Mouse (Mus musculus) hindbrain, embryonic 16.5 days (tissue): Measurements from ENCODE around the gene Pelp1. TPM values are rescaled to one million over a fixed set of nuclear protein-coding genes. Genes with fewer than 3 reads are reported as not detected.
"Not testable (repeated sequence)": the region's sequence is repeated elsewhere in the genome, so short reads cannot be mapped to it uniquely, and the experiment has no call there.

ENCODE experiments used
- ATAC-seq: fragments of 200-750 bp; cut with Nextera tagmentation; 2 replicates; pipeline ENCODE4 v1.8.0; 2017; ENCODE audit warnings: moderate TSS enrichment, moderate library complexity
- H3K27ac ChIP-seq: fragments of 300-500 bp; sonication (generic); 2 replicates; pipeline ENCODE4 v1.5.1; 2014; ENCODE audit warnings: low read depth, mild to moderate bottlenecking, control low read depth, low read length, moderate library complexity
- H3K27me3 ChIP-seq: fragments of 300-500 bp; sonication (generic); replicated peaks from 2 replicates; pipeline ENCODE4 v1.6.1; 2014; ENCODE audit warnings: low read length; ENCODE audit not compliant: control insufficient read depth, insufficient read depth
- H3K36me3 ChIP-seq: fragments of 300-500 bp; sonication (generic); 2 replicates; pipeline ENCODE4 v1.6.1; 2014; ENCODE audit warnings: mild to moderate bottlenecking, low read length, moderate library complexity, mixed read lengths; ENCODE audit not compliant: control insufficient read depth, insufficient read depth
- H3K4me1 ChIP-seq: fragments of 300-500 bp; sonication (generic); 2 replicates; pipeline ENCODE4 v1.6.1; 2014; ENCODE audit warnings: low read depth, low read length; ENCODE audit not compliant: control insufficient read depth, insufficient read depth
- H3K4me2 ChIP-seq: fragments of 300-500 bp; sonication (generic); 2 replicates; pipeline ENCODE4 v1.6.1; 2014; ENCODE audit warnings: mild to moderate bottlenecking, low read length, control low read depth, moderate library complexity
- H3K4me3 ChIP-seq: fragments of 300-500 bp; sonication (generic); 2 replicates; pipeline ENCODE4 v1.5.1; 2014; ENCODE audit warnings: mild to moderate bottlenecking, low read length, control low read depth, moderate library complexity
- H3K9ac ChIP-seq: fragments of 300-500 bp; sonication (generic); 2 replicates; pipeline ENCODE4 v1.6.1; 2014; ENCODE audit warnings: low read depth, mild to moderate bottlenecking, control low read depth, low read length, moderate library complexity
- H3K9me3 ChIP-seq: fragments of 300-500 bp; sonication (generic); 2 replicates; pipeline ENCODE4 v1.6.1; 2014; ENCODE audit warnings: mild to moderate bottlenecking, low read length, moderate library complexity; ENCODE audit not compliant: control insufficient read depth
- WGBS: fragments of 180-500 bp; shearing (Covaris S2); extraction: QIAGEN DNeasy Blood & Tissue Kit; methylation state at CpG from one replicate; pipeline ENCODE4 v1.1.7; 2014; 5-methylcytosine and 5-hydroxymethylcytosine counted together
- microRNA-seq: library from miRNA; unstranded; fragments of <30 nt; microRNA quantifications from one replicate; pipeline ENCODE4, GENCODE M21; 2017
- polyA plus RNA-seq: library from polyadenylated mRNA; unstranded; fragments of >200 nt; fragmentation: Nextera tagmentation; extraction: Ambion mirVana; gene quantifications from 2 replicates; pipeline ENCODE4 v1.2.1, GENCODE M21; 2015

Gene Pelp1
- polyA plus RNA-seq, 1 experiment from 2014 or later = 31.7 TPM

DNA sequence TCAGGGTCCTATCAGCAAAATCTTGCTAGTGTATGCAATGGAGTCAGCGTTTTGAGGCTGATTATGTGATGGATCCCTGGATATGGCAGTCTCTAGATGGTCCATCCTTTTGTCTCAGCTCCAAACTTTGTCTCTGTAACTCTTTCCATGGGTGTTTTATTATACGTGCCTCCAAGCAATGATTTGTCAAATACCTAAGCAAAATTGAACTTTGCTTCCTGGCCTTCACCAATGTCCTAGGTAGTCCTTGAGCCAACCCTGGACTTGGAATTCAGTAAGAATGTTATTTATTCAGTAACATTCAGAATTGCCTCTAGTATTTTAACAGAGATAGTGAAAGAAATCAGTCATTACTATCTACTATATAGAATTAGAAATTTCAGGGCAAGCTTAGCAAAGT lies 41.2 kb downstream of the Pelp1 start:
- not testable (repeated sequence) for H3K9me3 ChIP-seq, H3K4me1 ChIP-seq, H3K27ac ChIP-seq, H3K9ac ChIP-seq, H3K27me3 ChIP-seq, H3K4me2 ChIP-seq, ATAC-seq, H3K36me3 ChIP-seq, H3K4me3 ChIP-seq
- 80% methylated on average over 2 of the region's 2 CpGs for WGBS

GRCm38 (mm10) chr11:70367701-70368100 lies 42.1 kb downstream of the Pelp1 start:
- H3K9ac ChIP-seq, ATAC-seq, H3K27me3 ChIP-seq, H3K4me3 ChIP-seq, H3K9me3 ChIP-seq, H3K27ac ChIP-seq, H3K4me1 ChIP-seq, H3K4me2 ChIP-seq, H3K36me3 ChIP-seq: not testable (repeated sequence)
- 91% methylated on average over 5 of the region's 6 CpGs for WGBS

GRCm38 (mm10) chr11:70351868-70352267 lies 58.0 kb downstream of the Pelp1 start, which contains the start of gene Alox15:
Gene Alox15 (minus strand): TSS chr11:70352031.
- Histone ChIP-seq H3K27ac (no peak within 1 kb of the TSS), H3K9me3 (no peaks in the 10 kb centered on the region), H3K27me3 (peaks cover 33% of the 10 kb centered on the region), H3K4me1 (peaks cover 6% of the 10 kb centered on the region), H3K9ac (peak within 1 kb of the TSS; percentile 41), H3K4me3 (peak within 1 kb of the TSS; percentile 33), H3K36me3 (no peaks in the 10 kb centered on the region), H3K4me2 (peak within 1 kb of the TSS; percentile 63)
- no peak for ATAC-seq
- WGBS = 0% methylated on average over 19 of the region's 19 CpGs

GRCm38 (mm10) chr11:70348630-70349029 lies 61.2 kb downstream of the Pelp1 start:
- no peak for ATAC-seq
- no peak overlapping the region for H3K4me3 ChIP-seq
- peaks cover 33% of the 10 kb centered on the region for H3K27me3 ChIP-seq
- H3K4me1 ChIP-seq = peaks cover 6% of the 10 kb centered on the region
- 83% methylated on average over 9 of the region's 9 CpGs for WGBS
- H3K36me3 ChIP-seq = no peaks in the 10 kb centered on the region
- H3K9me3 ChIP-seq = no peaks in the 10 kb centered on the region
- no peak overlapping the region for H3K9ac ChIP-seq
- H3K4me2 ChIP-seq = no peak overlapping the region
- H3K27ac ChIP-seq = no peak overlapping the region

DNA sequence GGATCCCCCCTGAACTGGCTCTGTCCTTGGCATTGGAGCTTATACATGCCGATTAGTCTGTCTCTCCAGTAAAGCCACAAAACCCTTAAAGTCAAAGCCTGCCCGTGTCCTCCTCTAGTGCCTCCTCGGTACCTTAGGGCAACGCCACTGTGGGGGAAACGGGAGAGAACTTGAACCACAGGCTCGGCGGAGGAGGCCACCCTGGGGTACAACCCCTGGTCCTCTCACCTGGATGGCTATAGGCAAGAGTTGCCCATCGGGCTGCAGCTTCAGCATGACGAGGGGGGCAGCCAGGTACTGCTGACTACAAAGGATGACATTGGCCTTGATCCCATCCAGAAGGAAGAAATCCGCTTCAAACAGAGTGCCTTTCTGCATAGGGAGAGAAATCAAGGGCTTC lies 62.0 kb downstream of the Pelp1 start:
- ATAC-seq = no peak
- 85% methylated on average over 10 of the region's 10 CpGs for WGBS
- Histone ChIP-seq H3K4me2 (no peak overlapping the region), H3K4me1 (peaks cover 6% of the 10 kb centered on the region), H3K36me3 (no peaks in the 10 kb centered on the region), H3K9ac (no peak overlapping the region), H3K27ac (no peak overlapping the region), H3K4me3 (no peak overlapping the region), H3K9me3 (no peaks in the 10 kb centered on the region), H3K27me3 (peaks cover 28% of the 10 kb centered on the region)

DNA sequence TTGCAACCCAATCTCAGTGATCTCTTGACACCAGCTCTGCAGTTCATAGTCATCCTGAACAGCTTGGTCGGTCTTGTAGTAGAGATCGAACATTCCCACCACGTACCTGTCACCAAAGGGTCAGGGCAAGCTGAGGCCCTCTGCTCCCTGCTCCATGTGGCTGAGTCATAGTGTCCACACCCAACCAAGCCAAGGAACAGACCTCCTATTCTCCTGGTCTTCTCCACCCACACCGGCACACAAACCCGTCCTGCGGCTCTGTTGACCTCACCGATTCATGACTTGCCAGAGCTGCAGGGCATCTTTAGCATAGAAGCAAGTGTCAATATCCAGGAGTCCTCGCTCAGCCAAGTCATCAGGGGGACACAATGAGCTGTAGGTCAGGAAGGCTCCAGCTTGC lies 64.3 kb downstream of the Pelp1 start:
- no peaks in the 10 kb centered on the region for H3K4me1 ChIP-seq
- ATAC-seq = no peak
- no peaks in the 10 kb centered on the region for H3K9me3 ChIP-seq
- H3K9ac ChIP-seq = no peak overlapping the region
- H3K36me3 ChIP-seq = no peaks in the 10 kb centered on the region
- no peak overlapping the region for H3K27ac ChIP-seq
- H3K4me3 ChIP-seq = no peak overlapping the region
- H3K27me3 ChIP-seq = peaks cover 10% of the 10 kb centered on the region
- WGBS = 93% methylated on average over 8 of the region's 8 CpGs
- no peak overlapping the region for H3K4me2 ChIP-seq

- Histone ChIP-seq H3K4me1 (no peaks in the 10 kb centered on the region), H3K4me3 (no peak overlapping the region), H3K4me2 (no peak overlapping the region), H3K9ac (no peak overlapping the region), H3K9me3 (no peaks in the 10 kb centered on the region), H3K27ac (no peak overlapping the region), H3K36me3 (no peaks in the 10 kb centered on the region), H3K27me3 (peaks cover 5% of the 10 kb centered on the region; the same call in 1 of the 2 replicates)
- no peak for ATAC-seq
- WGBS = 88% methylated on average over 10 of the region's 10 CpGs
These were observed 64.8 kb downstream of the Pelp1 start for GRCm38 (mm10) chr11:70345061-70345460.

Small RNA genes lying within 50 kb of the gene (microRNA-seq; reads per million reads assigned to microRNA genes)
- gene Mir7115 = 1.5 reads per million

Other genes starting within 250 kb of the Pelp1 start
- gene Slc16a11, start 197.3 kb downstream of the Pelp1 start, polyA plus RNA-seq = 8.7 and 9.7 TPM in 2 replicates
- gene Slc16a13, start 189.0 kb downstream of the Pelp1 start, polyA plus RNA-seq = 11.9 and 15.2 TPM in 2 replicates
- 5.1 and 6.6 TPM in 2 replicates for gene Bcl6b, start 180.2 kb downstream of the Pelp1 start, polyA plus RNA-seq
- gene 0610010K14Rik, start 172.1 kb downstream of the Pelp1 start, polyA plus RNA-seq = 167 and 175 TPM in 2 replicates
- gene Gm21988, start 170.2 kb downstream of the Pelp1 start, polyA plus RNA-seq = 13.8 and 15.7 TPM in 2 replicates
- 416 and 443 TPM in 2 replicates for gene Rnasek, start 170.2 kb downstream of the Pelp1 start, polyA plus RNA-seq
- gene Alox12, start 154.7 kb downstream of the Pelp1 start, polyA plus RNA-seq = 1.1 and 1.3 TPM in 2 replicates
- 0.09 and 0.14 TPM in 2 replicates for gene Alox12e, start 87.4 kb downstream of the Pelp1 start, polyA plus RNA-seq
- 0.06 TPM in 1 of 2 replicates, not detected in the other for gene Alox15, start 58.0 kb downstream of the Pelp1 start, polyA plus RNA-seq
- 54.9 and 55.6 TPM in 2 replicates for gene Arrb2, start 22.6 kb upstream of the Pelp1 start, polyA plus RNA-seq
- gene Med11, start 41.9 kb upstream of the Pelp1 start, polyA plus RNA-seq = 42.9 and 46.3 TPM in 2 replicates
- 0.86 and 1.3 TPM in 2 replicates for gene Zmynd15, start 49.4 kb upstream of the Pelp1 start, polyA plus RNA-seq
- 6.0 and 7.3 TPM in 2 replicates for gene Cxcl16, start 50.0 kb upstream of the Pelp1 start, polyA plus RNA-seq
- gene Tm4sf5, start 95.2 kb upstream of the Pelp1 start, polyA plus RNA-seq = 3.8 and 5.5 TPM in 2 replicates
- 0.34 TPM in 1 of 2 replicates, not detected in the other for gene Vmo1, start 104.6 kb upstream of the Pelp1 start, polyA plus RNA-seq
- 0.39 and 0.40 TPM in 2 replicates for gene Gltpd2, start 109.2 kb upstream of the Pelp1 start, polyA plus RNA-seq
- gene Psmb6, start 115.3 kb upstream of the Pelp1 start, polyA plus RNA-seq = 775 and 820 TPM in 2 replicates
- not detected in 2 replicates for gene Gm40193, start 122.9 kb upstream of the Pelp1 start, polyA plus RNA-seq
- 20.6 and 21.4 TPM in 2 replicates for gene Pld2, start 130.0 kb upstream of the Pelp1 start, polyA plus RNA-seq
- gene Mink1, start 152.8 kb upstream of the Pelp1 start, polyA plus RNA-seq = 14.4 and 19.1 TPM in 2 replicates
- not detected in 2 replicates for gene 4930544D05Rik, start 205.8 kb upstream of the Pelp1 start, polyA plus RNA-seq
- not detected in 2 replicates for gene Chrne, start 209.2 kb upstream of the Pelp1 start, polyA plus RNA-seq
- gene Gp1ba, start 229.1 kb upstream of the Pelp1 start, polyA plus RNA-seq = 0.19 and 0.29 TPM in 2 replicates
- gene Rnf167, start 237.2 kb upstream of the Pelp1 start, polyA plus RNA-seq = 105 and 110 TPM in 2 replicates
- gene Slc25a11, start 237.4 kb upstream of the Pelp1 start, polyA plus RNA-seq = 185 and 191 TPM in 2 replicates
- gene Pfn1, start 244.6 kb upstream of the Pelp1 start, polyA plus RNA-seq = 638 and 764 TPM in 2 replicates
- 6.0 and 16.3 TPM in 2 replicates for gene Eno3, start 247.2 kb upstream of the Pelp1 start, polyA plus RNA-seq